Mouse (Mus musculus): ENCODE data around the gene Rnasek.

Gene Rnasek

DNA sequence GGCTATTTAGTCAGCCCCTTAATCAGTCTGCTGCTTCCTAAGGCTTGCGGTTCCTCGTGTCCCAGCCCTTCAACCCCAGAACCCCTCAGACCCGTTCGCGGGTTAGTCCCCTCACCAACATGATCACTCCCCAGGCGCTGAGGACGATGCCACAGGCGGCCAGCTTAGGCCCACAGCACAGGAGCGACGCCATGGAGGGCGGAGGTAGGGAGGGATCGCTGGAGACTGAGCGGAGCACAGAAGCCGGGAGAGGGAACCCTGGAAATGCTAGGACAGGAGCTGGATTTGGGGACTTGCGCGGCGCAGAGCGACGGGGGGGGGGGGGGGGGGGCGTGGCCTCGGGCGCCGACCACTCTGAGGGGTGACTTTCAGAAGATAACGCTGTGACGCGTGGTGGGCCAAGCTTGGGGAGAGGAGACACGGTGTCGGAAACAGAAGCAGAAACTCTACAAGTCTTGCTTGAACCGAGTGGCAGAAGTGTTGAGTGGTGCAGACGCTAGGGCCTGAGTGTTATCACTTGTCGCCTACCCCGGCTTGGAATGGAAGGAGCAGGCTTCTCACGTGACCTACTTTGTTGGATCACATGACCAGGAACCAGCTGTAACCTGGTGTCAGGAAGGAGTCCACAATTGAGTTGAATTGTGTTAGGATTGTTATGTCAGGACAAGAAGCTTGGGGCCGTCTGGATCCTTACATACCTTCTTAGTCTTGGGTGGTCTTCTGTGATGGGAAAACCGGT, at the start of gene Rnasek, which contains the start of gene Gm21988:
TSS of gene Rnasek (minus strand) at position 302 of the 739 bp plus-strand sequence.
TSS of gene Gm21988 (minus strand) at position 290 of the 739 bp plus-strand sequence.
- DNase-seq = peak; percentile 93

DNA sequence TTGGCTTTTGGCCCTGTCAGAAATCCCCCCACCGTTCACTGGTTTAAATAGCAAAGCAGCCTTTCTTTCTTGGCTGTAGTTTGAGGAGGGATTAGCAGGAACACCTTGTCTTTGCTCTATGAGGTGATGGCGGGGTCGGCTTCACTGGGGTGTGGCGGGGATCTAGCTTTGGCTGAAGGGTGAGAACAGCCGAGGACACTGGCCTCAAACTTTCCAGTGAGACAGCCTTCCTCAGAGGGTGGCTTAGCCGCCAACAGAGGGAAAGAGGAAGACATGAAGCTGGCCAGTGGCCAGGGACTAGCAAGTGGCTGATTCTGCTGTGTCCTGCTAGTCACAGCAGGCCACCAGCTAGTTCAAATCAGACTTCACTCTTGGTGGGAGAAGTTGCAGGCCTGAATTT, 49.6 kb upstream of the Rnasek start:
- peak; percentile 22 for DNase-seq

DNA sequence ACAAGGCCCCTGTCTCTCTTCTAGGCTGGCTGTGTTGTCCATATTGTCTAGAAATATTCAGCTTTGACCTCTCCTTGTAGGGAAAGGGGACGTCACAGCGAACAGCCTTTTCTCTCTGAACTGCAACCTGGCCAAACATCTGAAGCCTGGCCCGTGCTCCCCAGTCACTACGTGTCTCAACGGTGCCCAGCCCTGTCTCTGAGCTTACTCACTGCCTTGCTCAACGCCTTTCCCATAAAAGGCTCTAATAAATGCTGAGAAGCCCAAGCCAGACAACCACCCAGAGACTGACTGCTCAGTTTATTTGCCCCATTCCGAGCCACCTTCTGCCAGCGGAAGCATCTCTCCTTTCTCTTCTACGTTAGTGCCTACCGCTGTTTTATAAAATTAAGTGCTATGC, 48.5 kb upstream of the Rnasek start:
- no peak for DNase-seq

DNA sequence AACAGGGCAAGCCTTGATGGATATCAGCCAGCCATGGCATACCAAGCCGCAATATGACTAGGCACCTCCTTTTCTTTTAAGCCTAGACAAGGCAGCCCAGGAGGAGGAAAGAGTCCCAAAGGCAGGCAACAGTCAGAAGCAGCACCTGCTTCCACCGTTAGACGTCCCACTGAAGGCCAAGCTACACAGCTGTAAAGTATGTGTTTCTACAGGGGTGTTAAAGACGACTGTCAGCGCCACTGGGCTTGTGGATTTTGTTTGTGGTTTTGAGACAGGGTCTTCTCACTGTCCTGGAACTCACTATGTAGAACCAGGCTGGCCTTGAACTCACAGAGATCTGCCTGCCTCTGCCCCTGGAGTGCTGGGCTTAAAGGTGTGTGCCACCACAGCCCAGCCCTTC, 46.0 kb upstream of the Rnasek start:
- DNase-seq = no peak

DNA sequence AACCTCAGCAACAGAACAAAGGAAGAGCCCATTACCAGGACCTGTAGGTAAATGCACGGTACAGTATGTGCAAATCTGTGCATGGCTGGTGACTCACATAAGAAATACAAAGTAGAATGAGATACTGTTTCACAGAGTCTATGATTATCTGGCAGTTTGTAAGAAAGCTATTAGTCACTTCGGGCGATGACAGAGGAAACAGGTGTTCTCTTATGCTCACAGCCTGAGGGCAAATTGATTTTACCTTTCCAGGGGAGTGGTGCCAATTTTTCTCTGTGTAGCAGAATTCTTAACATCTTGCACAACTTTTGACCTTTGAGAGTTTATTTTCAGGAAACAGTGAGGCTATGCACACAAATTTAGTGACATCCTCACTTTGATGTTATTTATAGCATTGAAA, 45.1 kb upstream of the Rnasek start:
- DNase-seq = no peak

DNA sequence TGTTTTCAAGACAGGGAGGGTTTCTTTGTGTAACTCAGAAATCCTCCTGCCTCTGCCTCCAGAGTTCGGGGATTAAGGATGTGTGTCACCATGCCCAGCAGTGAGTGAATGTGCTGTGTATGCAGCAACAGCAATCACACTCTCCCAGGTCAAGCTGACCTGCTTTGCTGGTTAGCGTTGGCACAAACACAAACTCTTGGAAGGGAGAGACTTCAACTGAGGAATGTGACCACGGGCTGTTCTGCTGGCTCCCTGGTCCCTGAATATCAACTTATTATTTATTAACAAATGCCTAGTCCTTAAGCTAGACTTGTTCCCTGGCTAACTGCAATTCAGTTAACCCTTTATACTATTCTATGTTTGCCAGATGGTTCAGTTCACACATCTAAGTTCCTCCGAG, 44.0 kb upstream of the Rnasek start:
- peak; percentile 29 for DNase-seq

DNA sequence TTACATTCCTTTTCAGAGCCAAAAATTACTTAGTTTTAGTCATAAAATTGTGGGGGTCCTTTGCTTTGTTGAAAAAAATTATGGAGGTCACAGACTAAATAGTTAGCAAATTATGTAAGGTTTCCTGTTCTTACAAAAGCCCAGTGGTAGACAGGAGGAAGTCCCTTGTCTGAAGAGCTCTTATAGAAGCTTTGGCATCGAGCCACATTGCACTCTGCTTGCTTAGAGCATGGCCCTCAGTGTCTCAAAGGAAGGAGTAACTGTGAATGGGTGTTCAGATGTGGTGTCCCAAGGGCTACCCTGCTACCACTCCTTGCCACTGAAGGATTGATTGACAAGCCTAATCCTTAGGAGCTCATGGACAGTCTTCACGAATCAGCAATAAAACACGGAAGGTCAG, 40.8 kb upstream of the Rnasek start:
- DNase-seq = no peak

DNA sequence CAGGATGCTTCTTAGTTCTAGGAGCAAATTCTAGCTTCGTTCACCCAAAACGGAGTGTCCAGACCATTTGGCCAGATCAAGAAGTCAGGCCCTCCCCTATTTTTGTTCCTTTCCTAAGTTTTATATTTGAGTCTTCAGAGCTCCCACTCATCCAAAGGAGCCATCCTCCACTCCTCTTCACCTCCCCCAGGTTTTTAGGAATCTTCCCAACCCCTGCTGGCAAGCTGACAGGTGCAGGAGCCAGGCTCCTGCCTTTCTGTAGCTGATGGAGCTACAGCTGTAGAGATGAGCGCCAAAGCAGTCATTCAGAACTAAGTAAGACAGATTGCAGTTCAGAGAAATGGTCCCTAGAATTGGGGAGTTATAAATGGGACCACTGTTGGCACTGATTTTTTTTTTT, 39.3 kb upstream of the Rnasek start:
- DNase-seq = no peak

DNA sequence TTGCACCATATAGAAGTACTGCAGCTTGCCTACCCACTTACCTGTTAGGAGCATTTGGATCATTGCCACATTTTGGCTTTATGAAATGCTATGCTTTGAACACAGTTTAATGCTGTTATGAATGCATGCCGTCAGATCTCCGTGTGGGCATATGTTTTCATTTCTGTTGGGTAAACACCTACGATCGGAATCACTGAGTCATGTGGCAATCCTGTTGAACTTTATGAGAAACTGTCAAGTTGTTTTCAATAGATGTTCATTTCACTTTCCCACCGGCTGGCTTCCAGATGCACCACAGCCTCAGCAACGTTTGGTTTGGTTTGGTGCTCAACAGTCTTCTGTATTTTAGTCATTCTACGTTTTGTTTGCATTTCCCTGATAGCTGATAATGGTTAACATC, 32.0 kb upstream of the Rnasek start:
- no peak for DNase-seq

DNA sequence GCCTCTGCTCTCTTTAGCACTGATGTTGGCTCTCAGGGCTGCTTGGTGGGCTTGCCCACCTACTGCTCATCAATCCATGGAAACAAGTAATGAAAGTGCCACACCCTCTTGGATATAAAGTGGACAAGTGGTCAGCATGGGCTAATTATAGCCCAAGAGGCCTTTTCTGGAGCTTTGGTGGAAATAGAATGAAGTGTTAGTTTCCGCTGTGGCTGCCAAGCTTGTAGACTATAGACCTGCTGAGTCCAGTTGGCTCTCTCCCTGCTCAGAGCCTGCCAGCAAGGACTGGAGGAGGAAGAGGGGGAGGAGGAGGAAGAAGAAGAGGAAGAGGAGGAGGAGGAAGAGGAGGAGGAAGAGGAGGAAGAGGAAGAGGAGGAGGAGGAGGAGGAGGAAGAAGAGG, 26.8 kb upstream of the Rnasek start:
- no peak for DNase-seq

DNA sequence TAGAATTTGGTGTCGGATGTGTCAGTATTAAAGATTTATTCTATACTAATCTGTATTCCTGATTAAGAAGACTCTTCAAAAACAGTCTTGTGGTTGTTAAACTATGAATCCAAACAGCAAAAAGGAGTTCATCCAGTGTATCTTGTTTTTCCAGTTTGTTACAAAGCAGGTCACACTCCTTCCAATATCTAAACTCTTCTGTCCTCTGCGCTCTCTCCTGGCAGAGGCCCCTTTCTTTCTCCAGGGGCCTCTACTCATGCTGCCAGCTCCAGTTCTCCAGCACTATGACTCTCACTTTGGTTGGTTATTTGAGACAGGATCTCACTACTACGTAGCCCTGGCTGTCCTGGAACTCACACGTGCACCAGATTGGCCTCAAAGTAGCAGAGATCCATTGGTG, 26.2 kb upstream of the Rnasek start:
- DNase-seq = no peak

DNA sequence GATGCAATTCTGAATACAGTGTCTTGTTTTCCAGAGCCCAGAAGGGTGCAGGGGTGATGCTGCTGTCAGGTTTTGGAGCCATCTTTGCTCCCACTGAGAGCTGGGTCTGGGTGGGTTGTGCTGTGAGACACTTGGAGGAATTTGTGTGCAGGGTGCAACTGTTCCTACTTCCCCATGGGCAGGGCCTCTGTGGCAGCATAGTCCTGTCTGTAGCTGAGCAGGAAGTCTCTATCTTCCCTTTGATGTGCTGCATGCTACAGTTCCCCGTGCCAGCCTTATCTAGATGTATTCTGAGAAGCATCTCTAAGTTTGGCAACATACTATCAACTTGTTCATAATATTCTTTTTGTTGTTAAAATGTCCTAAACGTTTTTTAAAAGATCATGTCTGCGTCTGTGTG, 25.6 kb upstream of the Rnasek start:
- no peak for DNase-seq

DNA sequence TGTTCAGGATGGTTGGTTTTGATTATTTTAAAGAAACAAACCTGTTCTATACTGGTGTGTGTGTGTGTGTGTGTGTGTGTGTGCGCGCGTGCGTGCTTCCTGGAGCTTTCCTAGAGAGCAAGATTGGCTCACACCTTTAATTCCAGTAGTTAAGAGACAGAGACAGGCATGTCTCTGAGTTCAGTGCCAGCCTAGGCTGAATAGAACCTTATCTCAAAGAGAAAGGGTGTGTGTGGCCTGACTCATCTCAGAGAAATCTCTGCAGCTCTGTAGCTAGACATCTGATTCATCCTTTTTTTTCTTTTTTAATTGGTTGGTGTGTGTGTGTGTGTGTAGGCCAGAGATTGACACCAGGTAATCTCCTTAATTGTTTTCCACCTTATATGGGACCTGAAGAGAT, 19.4 kb upstream of the Rnasek start:
- DNase-seq = no peak

DNA sequence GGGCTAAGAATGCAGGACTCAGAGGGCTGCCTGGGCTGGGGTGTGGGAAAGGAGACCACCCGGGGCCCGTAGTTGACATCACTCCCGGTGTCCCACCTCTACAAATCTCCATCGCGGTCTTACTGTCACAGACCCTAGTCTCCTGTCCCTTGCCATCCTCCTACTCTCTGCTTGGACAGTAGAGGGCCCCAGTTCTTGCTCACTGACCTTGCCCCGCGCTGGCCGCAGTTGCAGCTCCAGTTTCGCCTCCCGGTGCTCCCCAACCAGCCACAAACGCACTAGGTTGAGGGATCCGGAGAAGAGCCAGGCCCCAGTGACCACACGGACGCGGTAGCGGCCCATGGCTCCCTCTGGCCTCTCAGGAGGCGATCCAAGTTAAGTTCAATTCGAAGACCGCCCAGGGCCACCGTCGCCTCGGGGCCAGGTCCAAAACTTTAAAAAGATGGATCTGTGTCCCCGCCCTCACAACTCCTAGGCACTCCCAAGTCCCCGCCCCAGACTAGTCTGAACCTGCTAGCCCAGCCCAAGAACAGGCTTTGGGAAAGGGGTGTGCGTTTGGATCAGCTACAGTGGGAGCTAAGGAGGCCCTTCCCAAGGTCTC, 15.4 kb upstream of the Rnasek start, which contains the start of gene Alox12:
TSS of gene Alox12 (minus strand) at position 423 of the 601 bp plus-strand sequence.
- DNase-seq = peak; percentile 78

DNA sequence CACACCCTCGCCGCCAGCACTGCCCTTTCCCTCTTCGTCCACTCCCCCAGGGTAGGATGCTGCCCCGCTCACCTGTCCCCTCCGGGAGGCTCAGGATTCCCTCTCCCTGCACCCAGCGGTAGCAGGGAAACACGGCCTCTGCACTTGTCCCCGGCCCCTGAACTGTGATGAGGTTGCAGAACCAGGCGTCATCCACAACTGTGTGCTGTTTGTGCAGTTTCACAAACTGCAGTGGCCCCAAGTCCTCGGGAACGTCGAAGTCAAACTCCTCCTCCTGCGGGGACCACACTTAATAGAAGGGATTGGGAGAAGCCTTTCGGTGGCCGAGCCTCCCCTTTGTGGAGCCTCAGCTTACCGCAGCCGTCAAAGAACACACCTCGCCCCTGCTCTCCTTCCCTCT, 14.7 kb upstream of the Rnasek start:
- peak; percentile 17 for DNase-seq

DNA sequence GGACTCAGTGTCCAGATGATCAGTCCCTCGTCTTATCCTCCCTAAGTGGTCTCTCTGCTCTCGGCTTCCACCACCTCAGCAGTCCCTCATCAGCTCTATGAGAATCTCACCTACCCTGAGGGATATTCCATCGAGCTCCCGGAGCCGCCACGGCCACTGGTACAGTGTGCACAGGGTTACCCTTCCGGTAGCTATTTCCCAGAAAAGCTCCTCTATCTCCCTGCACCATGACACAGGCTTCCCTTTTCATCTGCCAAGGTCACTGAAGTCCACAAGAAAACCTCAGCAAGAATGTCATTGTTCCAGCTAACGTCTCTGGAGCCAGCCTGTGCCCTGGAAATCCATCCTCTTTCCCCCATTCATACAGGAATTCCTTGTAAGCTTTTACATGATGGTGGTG, 12.2 kb upstream of the Rnasek start:
- no peak for DNase-seq

DNA sequence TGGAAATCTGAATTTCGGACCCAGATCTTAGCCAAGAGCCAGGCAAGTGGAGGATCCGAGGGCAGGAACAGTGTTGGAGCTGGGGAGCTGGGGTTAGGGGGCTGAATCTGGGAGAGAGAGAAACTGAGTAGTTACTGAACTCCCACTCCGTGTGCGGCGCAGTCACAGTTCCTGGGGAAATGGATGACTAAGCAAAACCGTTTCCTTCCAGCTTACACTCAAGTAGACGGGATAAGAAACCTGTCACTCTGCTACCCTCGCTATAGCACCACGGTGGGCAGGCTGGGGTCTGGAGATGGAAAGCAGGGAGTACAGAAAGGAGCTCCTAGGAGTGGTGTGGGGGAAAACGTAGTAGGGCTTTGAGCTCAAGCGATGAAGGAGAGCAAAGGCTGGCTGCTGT, 10.5 kb upstream of the Rnasek start:
- no peak for DNase-seq

DNA sequence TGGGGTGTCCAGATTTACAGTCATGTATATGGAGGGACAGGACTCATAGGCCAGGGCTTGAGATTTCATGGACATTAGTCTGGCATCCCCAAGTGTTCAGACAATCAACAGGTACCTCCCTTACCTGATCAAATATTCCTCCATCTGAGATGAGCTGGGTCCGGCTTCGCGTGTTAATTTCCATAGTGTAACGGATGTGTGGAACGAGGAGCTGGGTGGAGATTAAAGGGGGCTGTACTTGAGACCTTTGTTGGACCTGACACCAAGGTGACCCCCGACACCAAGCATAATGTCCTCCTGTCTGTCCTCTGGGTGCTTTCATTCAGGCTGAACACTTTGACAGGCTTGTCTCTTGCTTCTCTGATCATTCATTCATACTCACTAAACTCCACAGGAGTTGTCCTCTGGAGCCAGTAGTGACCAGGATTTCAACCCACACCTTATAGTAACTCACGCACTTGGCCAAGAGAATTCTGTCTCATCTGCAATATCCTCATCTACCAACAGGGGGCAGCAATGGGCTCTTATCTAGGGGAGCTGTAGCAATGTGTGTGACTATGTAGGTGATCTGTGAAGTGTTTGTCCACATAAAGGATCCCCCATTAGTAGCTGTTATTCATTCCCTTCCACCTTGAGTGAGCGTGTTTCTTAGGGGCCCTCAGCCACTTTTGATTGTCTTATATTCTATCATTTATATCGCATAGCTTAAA, 7.6 kb upstream of the Rnasek start:
- DNase-seq = peak; percentile 65

DNA sequence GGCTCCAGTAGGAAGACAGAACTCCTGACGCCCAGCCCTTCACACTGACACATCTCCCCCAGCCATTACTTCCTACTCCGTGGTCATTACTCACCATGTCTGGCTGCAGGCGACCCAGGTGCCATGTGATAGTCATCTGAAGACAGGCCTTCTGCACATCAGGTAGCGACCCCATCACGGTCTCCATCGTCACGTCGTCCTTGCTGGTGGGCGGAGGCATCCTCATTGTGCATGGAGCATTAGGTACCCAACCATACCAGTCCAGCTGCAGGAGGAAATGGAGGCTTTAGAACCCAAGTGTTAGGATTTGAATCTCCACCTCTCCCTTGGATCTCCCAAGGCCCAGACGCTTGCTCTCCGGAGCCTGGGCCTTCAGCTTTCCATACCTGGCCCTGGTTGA, 2.9 kb upstream of the Rnasek start:
- no peak for DNase-seq

DNA sequence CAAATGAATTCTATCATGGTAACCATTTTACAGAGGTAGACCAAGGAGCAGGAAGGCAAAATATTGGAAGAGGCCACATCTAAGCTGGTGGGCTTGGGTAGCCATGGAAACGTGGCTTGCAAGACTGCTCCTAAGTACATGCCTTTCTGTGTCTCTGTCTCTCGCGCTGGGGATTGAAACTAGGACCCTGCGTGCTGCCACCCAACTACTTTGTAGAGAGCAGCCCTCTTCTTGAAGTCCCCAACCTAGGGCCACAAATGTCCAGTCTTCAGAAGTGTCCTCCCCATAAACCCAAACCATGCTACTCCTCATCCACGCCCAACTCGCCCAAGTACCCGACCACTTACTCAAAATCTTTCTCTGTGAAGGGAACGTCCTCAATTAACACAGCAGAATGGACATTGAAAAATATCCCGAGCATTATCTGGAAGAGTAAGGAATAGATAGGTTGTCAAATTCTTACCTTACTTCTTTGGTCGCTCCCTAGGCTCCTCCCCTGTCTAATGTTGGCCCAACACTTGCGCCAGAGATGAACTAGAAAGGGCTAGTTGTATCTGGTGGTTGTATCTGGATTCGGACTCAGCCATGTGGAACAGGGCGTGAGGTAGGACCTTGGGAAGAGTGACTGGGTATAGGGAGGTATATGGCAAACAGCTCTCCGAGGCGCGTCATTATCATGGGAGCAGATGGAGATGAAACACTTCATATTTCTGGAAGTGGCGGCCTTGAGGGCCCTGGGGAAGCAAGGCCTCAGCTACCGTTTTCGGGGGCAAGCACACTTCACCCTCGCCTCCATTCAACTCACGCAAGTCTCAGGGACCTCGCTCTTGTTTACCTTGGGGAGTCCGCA, 826 bp downstream of the Rnasek start:
- DNase-seq = peak; percentile 45

DNA sequence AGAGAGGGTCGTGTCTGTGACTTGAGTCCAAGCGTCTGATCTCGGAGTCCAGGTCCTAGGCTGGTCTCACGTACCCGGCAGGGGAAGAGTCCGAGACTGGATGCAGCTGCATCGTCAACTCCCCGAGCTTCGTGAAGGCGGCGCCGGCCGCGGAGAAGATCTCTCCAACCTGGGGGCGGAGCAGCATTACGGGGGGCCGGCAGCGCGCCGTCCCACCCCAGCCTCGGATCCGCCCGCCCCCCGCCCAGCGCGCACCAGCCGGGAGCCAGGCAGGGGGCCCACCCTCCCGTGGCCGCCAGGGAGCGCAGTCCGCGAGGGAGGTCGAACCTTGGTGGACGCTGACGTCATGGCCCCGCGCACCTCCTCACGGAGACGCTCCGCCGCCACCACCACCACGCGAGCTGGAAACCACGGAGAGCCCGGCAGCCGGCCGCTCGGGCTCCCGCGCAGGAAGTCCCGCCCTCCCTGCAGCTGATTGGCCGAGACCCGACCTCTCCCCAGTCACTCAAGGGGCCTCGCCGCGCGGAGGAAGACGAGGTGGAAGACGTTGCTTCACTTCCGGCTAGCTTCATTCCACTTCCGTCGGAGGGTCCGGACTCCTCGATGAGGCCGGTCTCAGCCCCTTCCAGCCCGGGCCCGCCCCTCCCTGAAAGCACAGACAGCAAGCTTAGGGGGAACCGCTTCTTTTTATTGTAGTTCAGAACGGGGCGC, 2.0 kb downstream of the Rnasek start, which contains the start of gene 0610010K14Rik:
TSS of gene 0610010K14Rik (minus strand) at position 458 of the 711 bp plus-strand sequence.
- peak; percentile 97 for DNase-seq

DNA sequence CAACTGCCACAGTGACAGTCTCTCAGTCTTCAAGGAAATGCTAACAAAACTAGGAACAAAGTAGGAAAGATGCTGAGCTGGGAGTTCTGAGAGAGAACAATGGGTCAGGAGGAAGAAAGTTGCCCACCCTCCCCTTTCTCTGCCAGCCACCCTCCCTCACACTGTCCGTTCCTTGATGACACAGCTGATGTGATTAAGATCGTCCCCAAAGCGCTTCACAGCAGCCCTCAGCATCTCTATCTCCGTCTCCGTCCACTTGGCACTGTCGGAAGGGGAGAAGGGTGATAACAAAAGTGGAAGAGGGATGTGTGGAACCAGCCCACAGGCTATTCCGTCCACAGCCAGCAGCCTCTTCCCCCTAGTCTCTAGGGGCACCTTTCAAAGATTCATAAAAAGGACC, 2.9 kb downstream of the Rnasek start:
- DNase-seq = no peak

All from kidney, adult 18-20 months (tissue).